Mouse (Mus musculus) megakaryocyte, embryonic 14.5 days (primary cell): ENCODE measurements at regions not wholly inside any gene's neighbourhood (a gene's known extent, or its start where the extent isn't known, plus 50 kb on each side); places are given as distances from the start of the nearest gene placed in this dataset.

Experiments
- FLI1 ChIP-seq: IDR thresholded peaks from 2 replicates; pipeline ENCODE4 v1.6.1; 2012; ENCODE audit warnings: low read length, inconsistent platforms, mixed read lengths
- GATA1 ChIP-seq: IDR thresholded peaks from 3 replicates; pipeline ENCODE4 v1.6.1; 2012; ENCODE audit warnings: mixed read lengths, low read length, inconsistent platforms, borderline replicate concordance

GRCm38 (mm10) chr2:160208295-160208694 lies 125.7 kb downstream of the Gm826 start:
- TF ChIP-seq GATA1 (no peak), FLI1 (no peak)
